Mouse (Mus musculus): ENCODE results near the gene Glrx2.

DNA sequence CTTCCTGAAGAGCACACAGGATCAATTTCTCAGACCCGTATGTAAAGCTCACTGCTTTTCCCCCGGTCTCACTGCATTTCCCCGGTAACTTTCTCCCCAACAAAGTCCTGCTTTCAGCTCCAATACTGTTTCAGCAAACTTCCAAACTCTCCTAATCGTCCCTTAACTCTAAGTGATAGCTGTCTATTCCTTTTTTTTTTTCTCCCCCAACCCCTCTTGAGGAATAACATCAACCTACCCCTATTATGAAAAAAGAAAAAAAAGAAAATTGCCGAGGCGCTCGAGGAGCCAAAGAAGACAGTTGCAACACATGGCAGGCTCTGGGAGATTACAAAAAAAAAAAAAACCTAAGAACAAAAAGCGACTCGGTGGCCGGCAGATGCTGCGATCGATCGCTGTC, 14.4 kb upstream of the Glrx2 start:
- TF ChIP-seq MAFK (IDR thresholded peaks at IDR 0.05; ENCODE audit: insufficient read depth, low read depth, low read length) (no peak), CHD2 (IDR thresholded peaks at IDR 0.05; ENCODE audit: low read depth, low read length) (no peak), ZNF384 (IDR thresholded peaks at IDR 0.05; ENCODE audit: low read depth, low read length) (no peak)

Measured in ES-E14 (cell line).